Mouse (Mus musculus): ENCODE measurements around the gene Sh3bgr.

Sh3bgr gene

DNA sequence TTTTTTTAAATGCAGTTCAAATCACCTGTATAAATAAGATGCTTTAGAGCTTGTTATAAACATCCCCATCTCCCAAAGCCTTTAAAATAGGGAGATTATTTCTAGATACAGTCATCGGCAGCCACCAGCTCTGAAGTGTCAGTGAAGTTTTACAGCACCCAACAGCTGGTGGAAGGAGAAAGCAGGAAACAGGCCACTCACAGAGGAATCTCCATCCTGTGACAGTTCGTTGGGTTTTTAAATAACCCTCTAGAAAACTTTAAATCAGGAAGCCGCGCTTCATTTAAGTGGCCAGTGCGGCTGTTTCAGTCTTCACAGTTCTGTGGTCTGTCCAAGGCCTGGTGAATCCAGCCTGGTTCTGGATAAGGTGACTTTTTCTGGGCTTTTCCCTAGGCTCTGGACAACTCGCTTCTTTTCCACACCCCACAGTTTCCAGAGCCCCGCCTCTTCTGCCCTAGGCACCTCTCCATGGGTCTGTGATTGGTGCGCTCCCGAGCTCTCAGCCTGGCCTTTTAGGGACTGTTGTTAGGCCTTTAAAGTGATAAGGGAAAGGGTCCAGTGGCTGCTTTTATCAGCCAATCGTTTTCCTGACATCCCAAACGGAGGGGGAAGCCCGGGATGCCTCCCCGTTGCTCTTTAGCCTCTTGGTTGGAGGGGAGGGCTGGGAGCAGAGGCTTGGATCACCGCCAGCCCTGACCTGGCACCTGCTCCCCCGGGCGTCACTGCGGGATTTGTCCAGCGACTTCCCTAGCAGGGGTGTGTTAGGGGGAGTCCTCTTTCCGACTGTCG lies at the start of gene Sh3bgr:
Gene Sh3bgr (plus strand): TSS at position 538 of the 789 bp plus-strand sequence.
- ATAC-seq (ENCODE audit: insufficient number of reproducible peaks, low FRiP score, low TSS enrichment), result peak; percentile 87

- ATAC-seq (ENCODE audit: insufficient number of reproducible peaks, low FRiP score, low TSS enrichment), result no peak
Measured at GRCm38 (mm10) chr16:96150995-96151394, 49.3 kb upstream of the Sh3bgr start.

DNA sequence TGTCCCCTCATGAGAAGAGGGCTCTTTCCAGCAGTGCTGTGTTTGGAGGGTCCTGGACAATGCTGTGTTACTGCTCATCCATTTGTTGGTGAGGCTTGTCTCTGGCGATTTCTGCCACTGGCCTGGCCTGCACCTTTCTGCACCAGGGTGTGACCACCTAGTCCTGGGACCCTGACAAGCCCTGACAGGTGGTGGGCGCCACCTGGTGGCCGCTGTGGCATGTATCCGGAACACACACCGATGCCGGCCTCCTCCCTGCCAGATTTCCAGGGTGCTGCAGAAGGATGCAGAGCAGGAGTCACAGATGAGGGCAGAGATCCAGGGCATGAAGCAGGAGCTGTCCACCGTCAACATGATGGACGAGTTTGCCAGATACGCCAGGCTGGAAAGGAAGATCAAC lies 48.7 kb upstream of the Sh3bgr start:
- peak; percentile 78 for ATAC-seq (ENCODE audit: insufficient number of reproducible peaks, low FRiP score, low TSS enrichment)

DNA sequence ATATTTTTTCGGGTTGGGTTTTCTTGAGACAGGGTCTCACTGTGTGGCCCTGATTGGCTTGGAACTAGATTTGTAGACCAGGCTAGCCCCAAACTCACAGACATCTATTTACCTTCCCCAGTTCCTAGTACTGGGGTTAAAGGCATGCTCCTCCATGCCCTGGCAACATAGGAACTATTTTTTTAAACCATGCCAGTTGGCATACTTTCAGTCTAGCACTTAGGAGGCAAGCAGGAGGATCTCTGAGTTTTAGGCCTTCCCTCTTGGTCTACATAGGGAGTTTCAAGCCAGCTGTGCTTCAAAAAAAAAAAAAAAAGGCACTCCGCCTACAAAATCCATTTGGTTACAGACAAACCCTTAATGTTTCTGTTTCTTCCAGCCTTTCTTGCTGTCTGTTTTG lies 45.8 kb upstream of the Sh3bgr start:
- no peak for ATAC-seq (ENCODE audit: insufficient number of reproducible peaks, low FRiP score, low TSS enrichment)

DNA sequence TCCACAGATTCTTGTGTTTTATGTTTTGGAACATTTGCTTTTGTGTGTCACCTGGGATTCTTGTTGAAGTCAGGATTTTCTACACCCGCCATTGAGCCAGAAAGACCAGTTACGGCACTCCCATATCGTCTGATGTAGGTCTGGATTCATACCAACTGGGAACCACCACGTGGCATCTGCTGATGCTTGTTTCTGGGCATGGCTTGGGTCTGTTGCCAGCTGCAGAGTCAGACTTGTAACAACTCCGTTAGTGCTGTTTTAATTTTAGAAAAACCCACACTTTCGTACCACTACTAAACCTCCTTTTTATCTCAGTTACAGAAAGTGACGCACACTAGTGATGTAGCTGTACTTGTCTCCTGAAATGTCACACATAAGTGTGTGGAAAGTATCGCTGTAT lies 44.2 kb upstream of the Sh3bgr start:
- no peak for ATAC-seq (ENCODE audit: insufficient number of reproducible peaks, low FRiP score, low TSS enrichment)

DNA sequence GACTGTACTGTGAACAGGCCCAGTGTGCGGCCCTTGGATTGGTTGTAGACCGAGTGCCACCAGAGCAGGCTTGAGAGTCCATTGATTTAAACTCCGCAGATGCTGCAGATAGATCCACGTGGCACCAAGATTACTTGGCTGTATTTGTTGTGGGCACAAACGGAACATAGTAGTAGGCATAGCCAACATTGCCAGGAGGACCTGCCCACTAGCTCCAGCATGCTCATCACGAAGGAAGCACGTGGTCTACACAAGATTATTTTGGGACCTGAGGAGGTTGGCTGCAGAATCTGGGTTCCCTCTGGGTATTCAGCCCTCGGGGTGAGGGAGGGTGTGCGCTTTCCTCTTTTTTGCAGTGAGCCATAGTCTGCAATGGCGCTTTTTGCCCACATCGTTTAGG lies 43.1 kb upstream of the Sh3bgr start:
- no peak for ATAC-seq (ENCODE audit: insufficient number of reproducible peaks, low FRiP score, low TSS enrichment)

GRCm38 (mm10) chr16:96158511-96159080 lies 41.7 kb upstream of the Sh3bgr start:
- ATAC-seq (ENCODE audit: insufficient number of reproducible peaks, low FRiP score, low TSS enrichment), result no peak

GRCm38 (mm10) chr16:96159091-96159731 lies 41.0 kb upstream of the Sh3bgr start:
- peak; percentile 18; the same call in 1 of the 2 replicates for ATAC-seq (ENCODE audit: insufficient number of reproducible peaks, low FRiP score, low TSS enrichment)

DNA sequence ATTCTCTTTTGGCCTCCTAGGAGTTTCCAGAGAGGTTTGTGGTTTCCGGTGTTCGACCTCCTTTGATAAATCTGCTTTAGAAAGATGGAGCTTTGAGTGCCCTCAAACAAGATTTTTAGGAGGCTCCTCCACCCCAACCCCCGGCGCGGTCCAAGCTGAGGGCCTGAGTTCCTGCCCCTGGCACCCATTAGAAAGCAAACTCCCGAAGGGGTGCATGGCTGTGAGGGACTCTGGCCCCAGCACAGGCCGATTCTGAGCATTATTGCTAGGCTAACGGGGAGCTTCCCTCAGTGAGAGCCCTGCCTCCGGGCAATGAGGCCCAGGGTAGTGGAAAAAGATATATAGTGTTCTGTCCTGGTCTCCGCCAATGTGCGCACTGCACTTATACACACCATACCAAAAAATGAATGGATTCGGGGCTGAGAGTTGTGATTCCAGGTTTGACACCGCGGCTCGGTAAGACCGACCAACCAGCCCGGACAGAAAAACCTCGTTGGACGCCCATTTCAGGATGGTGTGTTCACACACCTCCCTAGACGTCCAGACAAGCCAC lies 40.4 kb upstream of the Sh3bgr start:
- no peak for ATAC-seq (ENCODE audit: insufficient number of reproducible peaks, low FRiP score, low TSS enrichment)

- peak; percentile 18; the same call in 1 of the 2 replicates for ATAC-seq (ENCODE audit: insufficient number of reproducible peaks, low FRiP score, low TSS enrichment)
Measured at GRCm38 (mm10) chr16:96160927-96161326, 39.3 kb upstream of the Sh3bgr start.

- no peak for ATAC-seq (ENCODE audit: insufficient number of reproducible peaks, low FRiP score, low TSS enrichment)
Measured at GRCm38 (mm10) chr16:96161336-96161735, 38.9 kb upstream of the Sh3bgr start.

- peak; percentile 86 for ATAC-seq (ENCODE audit: insufficient number of reproducible peaks, low FRiP score, low TSS enrichment)
Measured at GRCm38 (mm10) chr16:96165723-96166264, 34.5 kb upstream of the Sh3bgr start.

DNA sequence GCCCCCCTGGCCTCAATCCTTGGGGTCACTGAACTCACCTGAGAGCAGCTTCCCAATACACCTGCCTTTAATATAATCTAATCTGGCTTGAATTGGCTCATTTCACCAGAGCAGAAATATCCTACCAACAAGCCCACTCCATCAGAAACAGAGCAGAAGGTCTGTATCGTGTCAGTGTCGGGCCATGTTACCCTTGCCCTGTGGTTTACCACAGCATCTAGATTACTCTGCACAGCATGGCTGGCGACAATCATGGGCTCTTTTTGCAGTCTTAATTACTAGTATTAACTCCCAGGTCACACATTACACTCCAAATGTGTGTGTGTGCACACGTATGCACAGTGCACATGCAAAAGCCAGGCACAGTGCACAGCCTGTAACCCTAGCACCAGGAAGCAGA lies 31.4 kb upstream of the Sh3bgr start:
- no peak for ATAC-seq (ENCODE audit: insufficient number of reproducible peaks, low FRiP score, low TSS enrichment)

- no peak for ATAC-seq (ENCODE audit: insufficient number of reproducible peaks, low FRiP score, low TSS enrichment)
Measured at GRCm38 (mm10) chr16:96173648-96174047, 26.6 kb upstream of the Sh3bgr start.

- no peak for ATAC-seq (ENCODE audit: insufficient number of reproducible peaks, low FRiP score, low TSS enrichment)
Measured at GRCm38 (mm10) chr16:96175399-96175798, 24.9 kb upstream of the Sh3bgr start.

DNA sequence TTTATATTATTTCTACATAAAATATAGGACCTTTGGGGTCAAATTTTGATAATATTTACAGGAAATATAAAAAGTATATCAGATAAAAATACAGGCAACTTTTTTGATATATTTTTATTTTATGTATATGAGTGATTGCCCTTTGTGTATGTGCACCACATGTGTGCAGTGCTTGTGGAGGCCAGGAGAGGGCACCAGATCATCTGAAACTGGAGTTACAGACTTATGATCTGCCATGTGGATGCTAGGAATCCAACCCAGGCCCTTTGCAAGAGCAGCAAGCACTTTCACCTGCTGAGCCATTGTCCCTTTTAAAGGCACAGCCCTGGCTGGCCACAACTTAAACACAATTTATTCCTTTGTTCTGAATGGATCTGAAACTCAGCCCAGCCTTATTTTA lies 21.1 kb upstream of the Sh3bgr start:
- ATAC-seq (ENCODE audit: insufficient number of reproducible peaks, low FRiP score, low TSS enrichment), result no peak

DNA sequence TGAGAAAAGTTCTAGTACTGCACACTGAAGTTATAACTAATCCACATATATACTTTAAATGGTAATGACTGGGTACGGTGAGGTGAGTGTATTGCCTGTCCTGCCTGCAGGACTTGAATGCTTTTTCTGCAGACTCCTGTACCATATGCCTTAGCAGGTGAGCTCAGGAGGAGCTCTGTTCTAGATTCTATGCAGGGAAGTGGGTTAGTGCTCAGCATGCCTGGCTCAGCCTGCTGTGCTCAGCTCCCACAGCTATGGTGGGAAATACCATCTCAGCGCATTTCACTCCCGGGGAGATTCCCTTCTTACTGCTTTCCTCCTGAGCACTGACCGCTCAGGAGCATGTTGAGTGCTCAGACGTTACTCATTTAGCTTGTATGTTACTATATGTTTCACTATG lies 12.6 kb upstream of the Sh3bgr start:
- peak; percentile 23; the same call in 1 of the 2 replicates for ATAC-seq (ENCODE audit: insufficient number of reproducible peaks, low FRiP score, low TSS enrichment)

GRCm38 (mm10) chr16:96191531-96192506 lies 8.4 kb upstream of the Sh3bgr start, which contains the start of gene Lca5l:
TSS of gene Lca5l (minus strand) at chr16:96192271.
- ATAC-seq (ENCODE audit: insufficient number of reproducible peaks, low FRiP score, low TSS enrichment), result peak; percentile 96

GRCm38 (mm10) chr16:96200702-96201028 lies 415 bp downstream of the Sh3bgr start:
- ATAC-seq (ENCODE audit: insufficient number of reproducible peaks, low FRiP score, low TSS enrichment), result no peak

Measured in cerebellum, adult (tissue).